Mouse (Mus musculus): ENCODE measurements around the gene Tpra1. TPM values are rescaled to one million over a fixed set of nuclear protein-coding genes. Genes with fewer than 3 reads are reported as not detected.

Gene Tpra1
- polyA plus RNA-seq, 1 experiment from 2014 or later, result 39.8 TPM

DNA sequence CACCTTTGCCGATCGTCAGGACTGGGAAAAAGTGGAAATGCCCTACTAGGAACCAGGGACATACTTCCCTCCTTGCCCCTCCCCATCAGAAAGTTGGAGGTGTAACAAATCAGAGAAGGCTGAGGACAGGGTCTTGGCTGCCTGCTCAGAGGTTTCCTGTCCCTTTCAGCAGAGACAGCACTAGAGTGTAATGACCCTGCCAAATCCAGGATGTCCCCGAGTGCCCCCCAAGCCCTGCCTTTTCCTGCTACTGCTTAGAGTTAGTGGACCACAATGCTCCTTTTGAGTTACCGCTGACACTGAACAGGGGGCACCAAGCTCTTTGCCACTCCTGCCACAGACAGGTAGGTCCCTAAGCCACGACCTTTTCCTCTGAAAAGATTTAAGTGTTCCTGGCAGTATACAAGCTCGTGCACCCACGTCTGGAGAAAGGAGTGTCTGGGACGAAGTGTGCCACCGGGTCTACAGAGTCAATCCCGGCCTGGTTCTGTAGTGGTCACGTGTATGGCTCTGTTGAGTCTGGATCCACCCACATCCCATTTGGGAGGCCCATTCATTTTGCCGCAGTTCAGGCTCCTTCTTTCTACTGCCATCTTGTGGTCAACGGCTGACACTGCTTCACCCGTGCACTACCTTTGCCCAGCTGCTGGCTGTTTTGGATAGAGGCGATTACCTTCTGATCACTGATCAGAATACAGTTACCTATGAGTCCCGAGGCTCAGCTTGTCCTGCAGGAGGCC, 4.5 kb downstream of the Tpra1 start:
- Histone ChIP-seq H3K27ac (replicated peaks) (peak overlapping the region; percentile 39; the same call in 1 of the 2 replicates), H3K4me2 (peak overlapping the region; percentile 58), H3K4me3 (0 out of 2 replicates have a peak overlapping the region, but pooled peaks have one; percentile 11), H3K27me3 (replicated peaks) (no peaks in the 10 kb centered on the region), H3K4me1 (peaks cover 46% of the 10 kb centered on the region), H3K9ac (peak overlapping the region; percentile 68), H3K36me3 (peaks cover 40% of the 10 kb centered on the region), H3K9me3 (no peaks in the 10 kb centered on the region)
- ATAC-seq (ENCODE audit: extremely low read depth, insufficient number of reproducible peaks, low FRiP score, low TSS enrichment), result no peak
- 15% methylated on average over 16 of the region's 16 CpGs for WGBS

DNA sequence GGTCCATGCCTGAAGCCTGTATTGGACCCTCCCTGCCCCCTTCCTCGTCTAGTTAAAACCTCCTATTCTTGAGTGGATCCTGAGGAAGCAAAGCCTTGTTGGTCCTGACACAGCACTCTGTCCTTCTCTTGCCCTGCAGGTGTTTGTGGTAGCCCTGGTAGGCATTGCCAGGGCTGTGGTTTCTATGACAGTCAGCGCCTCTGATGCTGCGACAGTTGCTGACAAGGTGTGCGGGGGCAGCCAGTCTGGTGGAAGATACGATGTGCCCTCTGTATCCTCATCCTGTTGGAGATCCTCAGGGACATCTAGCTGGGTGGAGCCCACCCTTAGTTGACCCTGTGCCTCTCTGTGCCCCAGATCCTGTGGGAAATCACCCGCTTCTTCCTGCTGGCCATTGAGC, 7.1 kb downstream of the Tpra1 start:
- Histone ChIP-seq H3K36me3 (peaks cover 57% of the 10 kb centered on the region), H3K27ac (replicated peaks) (no peak overlapping the region), H3K4me3 (no peak overlapping the region), H3K4me1 (peaks cover 42% of the 10 kb centered on the region), H3K27me3 (replicated peaks) (no peaks in the 10 kb centered on the region), H3K9ac (no peak overlapping the region), H3K4me2 (no peak overlapping the region), H3K9me3 (no peaks in the 10 kb centered on the region)
- WGBS, result 82% methylated on average over 6 of the region's 6 CpGs
- ATAC-seq (ENCODE audit: extremely low read depth, insufficient number of reproducible peaks, low FRiP score, low TSS enrichment), result no peak

DNA sequence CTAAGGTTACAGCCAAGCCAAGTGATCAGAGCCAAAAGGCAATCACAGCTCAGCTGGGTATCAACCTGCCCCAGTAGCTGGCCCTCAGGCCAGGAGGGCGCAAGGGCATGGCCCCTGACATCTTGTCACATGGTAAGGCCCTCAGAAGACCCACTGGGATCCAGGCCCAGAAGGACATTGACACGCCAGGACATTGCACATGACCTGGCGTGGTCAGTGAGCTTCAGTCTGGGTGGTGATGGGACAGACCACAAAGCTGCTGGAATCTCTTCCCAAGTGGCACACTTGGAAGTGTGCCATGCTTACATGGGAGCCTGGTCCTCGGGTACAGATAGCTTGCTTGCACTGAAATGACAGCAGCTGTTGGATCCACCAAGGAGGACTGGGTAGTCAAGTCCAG, 11.0 kb downstream of the Tpra1 start:
- no peaks in the 10 kb centered on the region for H3K27me3 ChIP-seq (replicated peaks)
- H3K4me3 ChIP-seq, result no peak overlapping the region
- H3K36me3 ChIP-seq, result peaks cover 51% of the 10 kb centered on the region
- no peak overlapping the region for H3K9ac ChIP-seq
- peaks cover 29% of the 10 kb centered on the region for H3K4me1 ChIP-seq
- ATAC-seq (ENCODE audit: extremely low read depth, insufficient number of reproducible peaks, low FRiP score, low TSS enrichment), result no peak
- H3K9me3 ChIP-seq, result no peaks in the 10 kb centered on the region
- no peak overlapping the region for H3K4me2 ChIP-seq
- WGBS, result 68% methylated on average over 4 of the region's 4 CpGs
- no peak overlapping the region for H3K27ac ChIP-seq (replicated peaks)

DNA sequence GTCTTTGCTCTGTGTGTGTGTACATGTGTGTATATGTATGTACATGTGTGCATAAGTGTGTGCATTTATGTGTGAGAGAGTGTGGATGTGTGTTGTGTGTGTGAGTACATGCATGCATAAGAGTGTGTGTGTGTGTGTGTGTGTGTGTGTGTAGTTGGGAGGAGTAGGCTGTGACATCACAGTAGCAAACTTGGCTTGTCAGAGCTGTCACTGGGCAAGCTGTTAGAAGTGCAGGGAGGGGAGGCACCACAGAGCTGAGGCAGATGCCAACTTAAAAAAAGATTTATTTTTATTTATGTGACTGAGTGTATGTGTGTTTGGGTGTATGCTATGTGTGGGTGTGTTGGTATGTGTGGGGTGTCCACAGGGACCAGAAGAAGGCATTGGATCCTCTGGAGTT, 11.4 kb downstream of the Tpra1 start:
- H3K4me2 ChIP-seq, result no peak overlapping the region
- H3K9me3 ChIP-seq, result no peaks in the 10 kb centered on the region
- H3K27me3 ChIP-seq (replicated peaks), result no peaks in the 10 kb centered on the region
- no peak overlapping the region for H3K9ac ChIP-seq
- H3K27ac ChIP-seq (replicated peaks), result no peak overlapping the region
- no peak overlapping the region for H3K4me3 ChIP-seq
- ATAC-seq (ENCODE audit: extremely low read depth, insufficient number of reproducible peaks, low FRiP score, low TSS enrichment), result no peak
- peaks cover 29% of the 10 kb centered on the region for H3K4me1 ChIP-seq
- peaks cover 47% of the 10 kb centered on the region for H3K36me3 ChIP-seq

DNA sequence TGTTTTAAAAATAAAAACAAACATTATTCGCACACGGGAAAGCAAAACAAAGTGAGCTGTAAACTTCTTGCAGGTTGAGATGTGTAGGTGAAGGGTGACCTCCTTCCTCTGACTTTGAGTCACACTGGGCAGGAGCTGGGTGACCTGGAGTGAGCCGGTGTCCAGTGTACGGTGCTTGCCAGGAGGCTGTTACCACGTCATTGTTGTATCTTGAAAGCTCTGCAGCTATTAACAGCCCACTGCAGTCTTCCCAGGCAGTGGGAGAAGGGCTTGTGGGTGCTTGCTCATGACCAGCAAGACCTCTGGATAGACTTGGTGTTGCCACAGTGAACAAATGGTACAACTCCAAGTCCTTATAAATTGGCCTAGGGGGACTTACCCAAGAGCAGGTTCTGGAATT, 12.7 kb downstream of the Tpra1 start:
- no peak overlapping the region for H3K4me3 ChIP-seq
- ATAC-seq (ENCODE audit: extremely low read depth, insufficient number of reproducible peaks, low FRiP score, low TSS enrichment), result no peak
- H3K27me3 ChIP-seq (replicated peaks), result no peaks in the 10 kb centered on the region; the same call in 1 of the 2 replicates
- H3K27ac ChIP-seq (replicated peaks), result peak overlapping the region; percentile 56
- no peaks in the 10 kb centered on the region for H3K9me3 ChIP-seq
- H3K4me1 ChIP-seq, result peaks cover 33% of the 10 kb centered on the region
- no peak overlapping the region for H3K9ac ChIP-seq
- peak overlapping the region; percentile 12 for H3K4me2 ChIP-seq
- H3K36me3 ChIP-seq, result peaks cover 34% of the 10 kb centered on the region
- WGBS, result 49% methylated on average over 5 of the region's 5 CpGs

DNA sequence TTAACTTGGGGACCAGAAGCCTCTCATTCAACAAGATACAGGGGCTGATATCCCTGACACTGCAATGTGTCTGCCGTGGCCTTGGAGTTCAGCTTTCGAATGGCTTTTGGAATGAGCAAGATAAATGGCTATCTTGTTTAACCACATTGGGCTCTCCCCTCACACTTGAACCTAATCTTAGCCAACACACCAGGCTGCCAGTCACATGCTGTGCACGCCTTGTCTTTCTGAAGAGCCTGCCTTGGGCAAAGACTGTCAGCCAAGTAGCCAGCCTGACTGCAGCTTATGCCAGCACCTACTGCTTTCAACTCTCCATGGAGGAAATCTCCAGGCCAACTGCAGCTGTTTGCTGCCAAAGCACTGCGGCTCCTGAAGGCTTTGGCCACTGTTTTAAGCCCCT, 13.5 kb downstream of the Tpra1 start:
- Histone ChIP-seq H3K4me3 (no peak overlapping the region), H3K27me3 (replicated peaks) (no peaks in the 10 kb centered on the region; the same call in 1 of the 2 replicates), H3K27ac (replicated peaks) (peak overlapping the region; percentile 56), H3K4me1 (peaks cover 40% of the 10 kb centered on the region), H3K9ac (no peak overlapping the region), H3K9me3 (no peaks in the 10 kb centered on the region), H3K4me2 (peak overlapping the region; percentile 12; the same call in 1 of the 2 replicates), H3K36me3 (peaks cover 27% of the 10 kb centered on the region)
- 25% methylated on average over 4 of the region's 4 CpGs for WGBS
- ATAC-seq (ENCODE audit: extremely low read depth, insufficient number of reproducible peaks, low FRiP score, low TSS enrichment), result peak; percentile 23; the same call in 1 of the 2 replicates

DNA sequence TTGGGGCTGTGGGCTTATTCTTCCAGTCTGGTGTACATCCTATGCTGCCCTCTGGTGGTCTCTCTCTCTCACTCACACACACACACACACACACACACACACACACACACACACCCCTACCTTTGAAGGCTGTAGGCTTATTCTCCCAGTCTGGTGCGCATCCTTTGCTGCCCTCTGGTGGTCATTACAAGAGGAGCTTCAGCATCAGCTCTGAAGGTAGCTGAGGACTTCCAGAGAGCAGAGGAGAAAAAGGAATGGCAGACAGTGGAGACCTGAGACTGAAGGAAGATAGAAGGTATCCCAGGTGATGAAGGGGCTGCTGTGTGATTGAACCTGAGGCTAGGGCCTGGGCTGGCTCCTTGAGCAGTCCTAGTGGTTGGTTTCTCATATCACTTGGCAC, 14.1 kb downstream of the Tpra1 start:
- H3K4me1 ChIP-seq, result peaks cover 42% of the 10 kb centered on the region
- no peaks in the 10 kb centered on the region for H3K9me3 ChIP-seq
- no peak overlapping the region for H3K4me3 ChIP-seq
- H3K4me2 ChIP-seq, result no peak overlapping the region
- H3K36me3 ChIP-seq, result peaks cover 21% of the 10 kb centered on the region
- ATAC-seq (ENCODE audit: extremely low read depth, insufficient number of reproducible peaks, low FRiP score, low TSS enrichment), result peak; percentile 41
- WGBS, result 43% methylated on average over 1 of the region's 1 CpGs
- H3K27ac ChIP-seq (replicated peaks), result no peak overlapping the region
- no peaks in the 10 kb centered on the region; the same call in 1 of the 2 replicates for H3K27me3 ChIP-seq (replicated peaks)
- no peak overlapping the region for H3K9ac ChIP-seq

DNA sequence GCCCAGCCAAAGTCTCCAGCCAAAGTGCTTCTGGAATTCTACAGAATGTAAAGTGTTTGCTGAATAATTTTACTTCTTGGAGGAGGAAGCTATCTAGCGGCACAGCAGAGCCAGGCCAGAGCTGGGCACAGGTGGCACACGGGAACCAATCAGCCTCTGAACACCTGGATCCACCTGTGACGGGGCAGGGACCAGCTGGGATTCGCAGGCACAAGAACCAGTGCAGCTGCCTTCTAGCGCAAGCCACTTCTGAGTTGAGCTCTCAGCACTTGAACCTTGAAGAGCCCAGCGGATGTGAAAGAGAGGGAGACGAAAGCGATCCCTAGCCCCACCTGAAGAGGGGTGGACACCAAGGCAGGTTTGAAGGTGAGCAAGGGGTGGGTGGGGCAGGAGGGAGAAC, 16.8 kb downstream of the Tpra1 start:
- H3K4me2 ChIP-seq, result no peak overlapping the region
- no peaks in the 10 kb centered on the region for H3K36me3 ChIP-seq
- no peak overlapping the region for H3K4me3 ChIP-seq
- no peaks in the 10 kb centered on the region for H3K9me3 ChIP-seq
- H3K9ac ChIP-seq, result no peak overlapping the region
- no peaks in the 10 kb centered on the region; the same call in 1 of the 2 replicates for H3K27me3 ChIP-seq (replicated peaks)
- WGBS, result 69% methylated on average over 8 of the region's 8 CpGs
- ATAC-seq (ENCODE audit: extremely low read depth, insufficient number of reproducible peaks, low FRiP score, low TSS enrichment), result no peak
- H3K4me1 ChIP-seq, result peaks cover 36% of the 10 kb centered on the region
- no peak overlapping the region for H3K27ac ChIP-seq (replicated peaks)

DNA sequence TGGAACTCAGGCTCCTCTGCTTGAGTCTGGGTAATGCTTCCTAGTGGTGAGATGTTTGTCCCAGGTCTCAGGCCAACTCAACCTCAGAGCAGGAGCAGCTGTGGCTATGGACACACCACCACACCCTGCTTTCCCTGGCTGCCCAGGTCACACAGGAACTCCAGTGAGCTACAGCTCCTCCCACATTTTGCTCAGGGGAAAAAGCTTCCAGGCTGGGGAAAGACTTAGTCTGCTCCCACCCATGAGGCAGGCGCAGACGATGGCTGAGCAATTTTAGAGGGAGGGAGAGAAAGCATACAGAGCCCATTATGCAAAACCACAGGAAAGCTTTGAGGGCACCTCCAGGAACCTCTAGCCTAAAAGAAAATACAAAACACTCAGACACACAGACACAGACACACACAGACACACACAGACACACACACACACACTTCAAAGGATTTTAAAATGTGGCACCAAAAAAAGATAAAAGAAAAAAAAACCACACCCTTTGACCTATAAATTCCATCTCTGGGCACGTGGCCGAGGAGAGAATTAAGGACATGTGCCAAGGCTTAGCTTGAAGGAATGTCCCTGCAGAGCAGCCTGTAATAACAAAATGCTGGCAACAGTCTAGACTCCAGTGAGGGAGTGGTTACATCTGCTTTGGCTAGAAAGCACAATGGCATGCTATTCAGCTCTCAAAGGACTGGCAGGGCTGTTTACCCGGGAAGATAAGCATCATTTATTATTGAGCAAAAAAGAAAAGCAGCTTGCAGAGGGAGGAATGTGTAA, 22.6 kb downstream of the Tpra1 start:
- ATAC-seq (ENCODE audit: extremely low read depth, insufficient number of reproducible peaks, low FRiP score, low TSS enrichment), result no peak
- Histone ChIP-seq H3K4me3 (no peak overlapping the region), H3K9me3 (no peaks in the 10 kb centered on the region), H3K27me3 (replicated peaks) (no peaks in the 10 kb centered on the region), H3K9ac (0 out of 2 replicates have a peak overlapping the region, but pooled peaks have one; percentile 33), H3K4me2 (no peak overlapping the region), H3K27ac (replicated peaks) (peak overlapping the region; percentile 76), H3K4me1 (peaks cover 62% of the 10 kb centered on the region), H3K36me3 (no peaks in the 10 kb centered on the region)
- 19% methylated on average over 5 of the region's 5 CpGs for WGBS

DNA sequence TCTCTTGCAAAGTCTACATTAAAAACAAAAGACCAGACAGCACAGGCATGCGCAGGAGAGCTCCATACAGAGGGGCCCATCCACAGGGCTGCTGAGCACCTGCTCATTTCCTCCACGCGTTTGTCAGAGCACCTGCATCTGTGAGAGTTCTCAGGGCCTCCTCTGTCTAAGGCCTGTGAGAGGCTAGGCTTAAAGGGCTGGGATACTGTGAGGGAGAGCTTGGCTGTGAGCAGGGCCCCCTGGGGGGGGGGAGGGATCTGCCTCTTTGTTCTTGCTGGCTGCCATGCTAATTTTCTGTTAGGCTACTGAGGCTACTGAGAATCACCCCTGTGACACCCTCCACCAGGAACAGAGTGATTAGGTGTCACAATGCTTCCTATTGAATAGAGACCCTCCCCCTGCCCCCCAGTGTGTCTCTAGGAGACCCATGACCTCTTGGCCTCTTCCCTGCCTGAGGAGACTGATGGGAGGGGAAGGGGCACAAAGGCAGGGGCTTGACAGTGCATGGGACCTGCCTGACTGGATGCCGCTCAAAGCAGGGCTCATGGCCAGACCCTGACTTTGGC, 23.7 kb downstream of the Tpra1 start:
- WGBS, result 32% methylated on average over 4 of the region's 4 CpGs
- no peak for ATAC-seq (ENCODE audit: extremely low read depth, insufficient number of reproducible peaks, low FRiP score, low TSS enrichment)
- Histone ChIP-seq H3K9ac (peak overlapping the region; percentile 41; the same call in 1 of the 2 replicates), H3K27ac (replicated peaks) (peak overlapping the region; percentile 76), H3K9me3 (no peaks in the 10 kb centered on the region), H3K4me3 (no peak overlapping the region), H3K4me2 (no peak overlapping the region), H3K27me3 (replicated peaks) (no peaks in the 10 kb centered on the region), H3K36me3 (no peaks in the 10 kb centered on the region), H3K4me1 (peaks cover 58% of the 10 kb centered on the region)

DNA sequence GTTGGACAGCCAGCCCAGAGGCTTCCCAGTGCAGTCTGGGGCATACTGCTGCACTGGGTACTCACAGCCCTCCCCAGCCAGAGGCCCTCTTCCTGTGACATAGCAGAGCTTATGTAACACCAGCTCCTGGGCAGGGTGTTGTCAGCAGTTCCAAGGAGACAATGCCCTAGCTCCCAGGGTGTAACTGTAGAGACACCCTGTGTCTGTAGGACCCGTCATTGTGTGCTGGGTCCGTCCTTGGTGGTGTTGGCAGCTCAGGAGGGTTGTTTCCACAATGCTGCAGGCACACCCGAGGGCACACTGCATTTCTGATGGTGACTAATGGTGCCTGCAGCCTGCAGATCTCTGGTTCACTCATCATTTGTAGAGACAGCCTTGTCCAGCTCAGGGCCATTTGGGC, 24.8 kb downstream of the Tpra1 start:
- WGBS, result 37% methylated on average over 3 of the region's 3 CpGs
- H3K9ac ChIP-seq, result no peak overlapping the region
- H3K27ac ChIP-seq (replicated peaks), result peak overlapping the region; percentile 48; the same call in 1 of the 2 replicates
- peaks cover 57% of the 10 kb centered on the region for H3K4me1 ChIP-seq
- no peak overlapping the region for H3K4me2 ChIP-seq
- no peaks in the 10 kb centered on the region for H3K27me3 ChIP-seq (replicated peaks)
- H3K36me3 ChIP-seq, result no peaks in the 10 kb centered on the region
- ATAC-seq (ENCODE audit: extremely low read depth, insufficient number of reproducible peaks, low FRiP score, low TSS enrichment), result no peak; the same call in 1 of the 2 replicates
- no peaks in the 10 kb centered on the region for H3K9me3 ChIP-seq
- H3K4me3 ChIP-seq, result no peak overlapping the region
